11 mouse cellular contexts compared by ENCODE assay signal in the genomic region with DNA sequence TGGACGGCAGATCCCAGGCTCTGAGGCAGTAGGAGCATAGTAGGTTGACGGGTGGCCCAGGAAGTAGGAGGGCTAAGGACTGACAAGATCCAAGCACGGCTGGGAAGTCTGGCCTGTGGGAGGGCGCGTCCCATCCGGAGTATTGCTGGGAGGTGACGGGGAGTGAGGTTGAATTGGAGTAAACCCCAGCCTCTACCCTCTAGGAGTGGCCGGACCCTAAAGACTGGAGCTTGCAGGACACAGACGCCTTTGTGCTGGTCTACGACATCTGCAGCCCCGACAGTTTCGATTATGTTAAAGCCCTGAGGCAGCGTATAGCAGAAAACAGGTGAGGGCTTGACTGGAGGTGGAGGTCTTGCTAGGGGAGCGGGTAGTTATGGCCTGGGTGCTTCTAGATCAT. TPM values are rescaled to one million over a fixed set of nuclear protein-coding genes. Genes with fewer than 3 reads are reported as not detected.
DNase-seq lines count a peak whose midpoint lies in the region; ATAC-seq and TF ChIP-seq lines count a peak whose summit lies in the region.
"Had no signal": no experiment of that assay in that cellular context is flagged by ENCODE, and none has a peak within 500 bp of the region (broad histone marks: within the 10 kb centered on the region; RNA-seq: fewer than 3 reads in every experiment).

No protein-coding gene starts in this region.

- H3K4me2 ChIP-seq in forebrain, embryonic 12.5 days, result no peak overlapping the region
- no peak overlapping the region for H3K4me2 ChIP-seq in forebrain, embryonic 14.5 days (ENCODE audit: low read length)
- H3K4me2 ChIP-seq in kidney, postnatal 0 days (ENCODE audit: low read length), result no peak overlapping the region

- TF ChIP-seq CTCF in kidney, postnatal 0 days (IDR thresholded peaks at IDR 0.05; ENCODE audit: low read depth), result no peak

- WGBS in forebrain, embryonic 12.5 days, result 26% methylated on average over 14 of the region's 14 CpGs
- WGBS in forebrain, embryonic 14.5 days, result 33% methylated on average over 14 of the region's 14 CpGs
- WGBS in kidney, postnatal 0 days, result 33% methylated on average over 14 of the region's 14 CpGs

- H3K27ac ChIP-seq in forebrain, embryonic 12.5 days, result no peak overlapping the region
- no peak overlapping the region for H3K27ac ChIP-seq in forebrain, embryonic 14.5 days (ENCODE audit: low read depth, low read length)
- H3K27ac ChIP-seq in kidney, postnatal 0 days, result no peak overlapping the region
- H3K27ac ChIP-seq: heart, embryonic 10.5 days had no signal

- H3K9me3 ChIP-seq in forebrain, embryonic 12.5 days, result no peaks in the 10 kb centered on the region
- H3K9me3 ChIP-seq in forebrain, embryonic 14.5 days (replicated peaks; ENCODE audit: control insufficient read depth, low read length), result no peaks in the 10 kb centered on the region
- H3K9me3 ChIP-seq in kidney, postnatal 0 days (replicated peaks; ENCODE audit: low read length), result no peaks in the 10 kb centered on the region

- H3K27me3 ChIP-seq in forebrain, embryonic 12.5 days, result peaks cover 96% of the 10 kb centered on the region
- peaks cover 69% of the 10 kb centered on the region for H3K27me3 ChIP-seq in forebrain, embryonic 14.5 days (replicated peaks; ENCODE audit: control insufficient read depth, insufficient read depth, low read length)
- H3K27me3 ChIP-seq in kidney, postnatal 0 days (ENCODE audit: insufficient read depth, low read length), result peaks cover 7% of the 10 kb centered on the region

- no peak overlapping the region for H3K9ac ChIP-seq in forebrain, embryonic 12.5 days
- H3K9ac ChIP-seq in forebrain, embryonic 14.5 days (ENCODE audit: low read length), result no peak overlapping the region
- H3K9ac ChIP-seq in kidney, postnatal 0 days (ENCODE audit: low read depth, low read length), result no peak overlapping the region

- no peak for ATAC-seq in forebrain, embryonic 12.5 days (ENCODE audit: low FRiP score)
- no peak for ATAC-seq in forebrain, embryonic 14.5 days
- no peak for ATAC-seq in kidney, postnatal 0 days (replicated peaks; ENCODE audit: low FRiP score, low read depth)
- no peak for ATAC-seq in frontal cortex, adult (ENCODE audit: low TSS enrichment)
- ATAC-seq: inflammation-experienced regulatory T-cells, adult 6 months had no signal

- peak overlapping the region; percentile 8; the same call in 1 of the 2 replicates for H3K4me3 ChIP-seq in forebrain, embryonic 12.5 days (replicated peaks)
- no peak overlapping the region for H3K4me3 ChIP-seq in forebrain, embryonic 14.5 days (ENCODE audit: low read depth, low read length)
- H3K4me3 ChIP-seq in kidney, postnatal 0 days (replicated peaks; ENCODE audit: low read depth, low read length), result 0 out of 2 replicates have a peak overlapping the region, but pooled peaks have one; percentile 4

- peaks cover 73% of the 10 kb centered on the region for H3K4me1 ChIP-seq in forebrain, embryonic 12.5 days
- H3K4me1 ChIP-seq in forebrain, embryonic 14.5 days (ENCODE audit: control insufficient read depth, insufficient read depth, low read length), result peaks cover 24% of the 10 kb centered on the region
- peaks cover 28% of the 10 kb centered on the region for H3K4me1 ChIP-seq in kidney, postnatal 0 days (replicated peaks; ENCODE audit: insufficient read depth, low read length)

- no peaks in the 10 kb centered on the region for H3K36me3 ChIP-seq in forebrain, embryonic 12.5 days (replicated peaks)
- H3K36me3 ChIP-seq in forebrain, embryonic 14.5 days (ENCODE audit: control insufficient read depth, insufficient read depth, low read length), result no peaks in the 10 kb centered on the region; the same call in 1 of the 2 replicates
- H3K36me3 ChIP-seq in kidney, postnatal 0 days (ENCODE audit: insufficient read depth, low read length), result no peaks in the 10 kb centered on the region

- DNase-seq in forebrain, embryonic 14.5 days (ENCODE audit: low spot score), result no peak
- no peak for DNase-seq in kidney, postnatal 0 days (ENCODE audit: low spot score)
- DNase-seq in kidney, adult 8-10 months, result no peak
- peak; percentile 27 for DNase-seq in thymus, postnatal 4 days
- no peak for DNase-seq in thymus, postnatal 25 days
- DNase-seq in spleen, adult 18-20 months, result no peak
- DNase-seq: cerebellum, adult 2 months had no signal

RNA-seq across cellular contexts. Expression of a gene that starts 1.3 kb away (rescaled TPM):
- 0.18 and 0.59 TPM in 2 replicates for polyA plus RNA-seq in forebrain, embryonic 12.5 days (2016; fragmentation: Nextera tagmentation; extraction: Ambion mirVana)
- 0.25 and 0.53 TPM in 2 replicates for polyA plus RNA-seq in forebrain, embryonic 14.5 days (2014; fragmentation: Nextera tagmentation; extraction: Ambion mirVana)
- polyA plus RNA-seq in kidney, postnatal 0 days (2015; fragmentation: Nextera tagmentation; extraction: Ambion mirVana), result 1.9 and 2.7 TPM in 2 replicates
- polyA plus RNA-seq: inflammation-experienced regulatory T-cells, adult 6 months had no signal

RNA-seq across cellular contexts. Expression of a gene that starts 5.9 kb away (rescaled TPM):
- 28.5 and 31.8 TPM in 2 replicates for polyA plus RNA-seq in forebrain, embryonic 12.5 days (2016; fragmentation: Nextera tagmentation; extraction: Ambion mirVana)
- 14.4 and 20.4 TPM in 2 replicates for polyA plus RNA-seq in forebrain, embryonic 14.5 days (2014; fragmentation: Nextera tagmentation; extraction: Ambion mirVana)
- polyA plus RNA-seq in kidney, postnatal 0 days (2015; fragmentation: Nextera tagmentation; extraction: Ambion mirVana), result 27.2 and 30.3 TPM in 2 replicates

RNA-seq across cellular contexts. Expression of a gene that starts 39.5 kb away (rescaled TPM):
- 27.5 and 27.6 TPM in 2 replicates for polyA plus RNA-seq in forebrain, embryonic 12.5 days (2016; fragmentation: Nextera tagmentation; extraction: Ambion mirVana)
- polyA plus RNA-seq in forebrain, embryonic 14.5 days (2014; fragmentation: Nextera tagmentation; extraction: Ambion mirVana), result 28.9 and 31.8 TPM in 2 replicates
- polyA plus RNA-seq in kidney, postnatal 0 days (2015; fragmentation: Nextera tagmentation; extraction: Ambion mirVana), result 26.8 and 28.3 TPM in 2 replicates

RNA-seq across cellular contexts. Expression of a gene that starts 39.8 kb away (rescaled TPM):
- 915 and 936 TPM in 2 replicates for polyA plus RNA-seq in forebrain, embryonic 12.5 days (2016; fragmentation: Nextera tagmentation; extraction: Ambion mirVana)
- polyA plus RNA-seq in forebrain, embryonic 14.5 days (2014; fragmentation: Nextera tagmentation; extraction: Ambion mirVana), result 433 and 469 TPM in 2 replicates
- 477 and 504 TPM in 2 replicates for polyA plus RNA-seq in kidney, postnatal 0 days (2015; fragmentation: Nextera tagmentation; extraction: Ambion mirVana)
